Mouse (Mus musculus): Measurements from ENCODE around the gene Phf21b.

- TF ChIP-seq TAL1 (IDR thresholded peaks at IDR 0.05; ENCODE audit: low read length) = no peak
- no peak for TF ChIP-seq GATA1 (IDR thresholded peaks at IDR 0.05; ENCODE audit: low read length)
Observed at GRCm38 (mm10) chr15:84823086-84823485, 32.8 kb downstream of the Phf21b start.
